Mouse (Mus musculus) liver, embryonic 16.5 days (tissue): Measurements from ENCODE around the gene Tmem150c. TPM values are rescaled to one million over a fixed set of nuclear protein-coding genes. Genes with fewer than 3 reads are reported as not detected.

Source experiments
- ATAC-seq: fragments of 200-750 bp; cut with Nextera tagmentation; 2 replicates; pipeline ENCODE4 v1.8.0; 2017; ENCODE audit warnings: low read depth, mild to moderate bottlenecking, moderate number of reproducible peaks, moderate library complexity
- H3K27ac ChIP-seq: fragments of 300-500 bp; sonication (generic); 2 replicates; pipeline ENCODE4 v1.5.1; 2014; ENCODE audit warnings: mild to moderate bottlenecking, low read length
- H3K27me3 ChIP-seq: fragments of 300-500 bp; sonication (generic); 2 replicates; pipeline ENCODE4 v1.6.1; 2014; ENCODE audit warnings: low read depth, low read length, mixed read lengths; ENCODE audit not compliant: control insufficient read depth, insufficient read depth
- H3K36me3 ChIP-seq: fragments of 300-500 bp; sonication (generic); 2 replicates; pipeline ENCODE4 v1.6.1; 2014; ENCODE audit warnings: mild to moderate bottlenecking; ENCODE audit not compliant: control insufficient read depth, insufficient read depth
- H3K4me1 ChIP-seq: fragments of 300-500 bp; sonication (generic); 2 replicates; pipeline ENCODE4 v1.6.1; 2014; ENCODE audit warnings: low read depth, low read length, mixed read lengths; ENCODE audit not compliant: control insufficient read depth
- H3K4me2 ChIP-seq: fragments of 300-500 bp; sonication (generic); 2 replicates; pipeline ENCODE4 v1.6.1; 2014; ENCODE audit warnings: low read depth, low read length, mixed read lengths
- H3K4me3 ChIP-seq: fragments of 300-500 bp; sonication (generic); 2 replicates; pipeline ENCODE4 v1.5.1; 2014; ENCODE audit warnings: low read depth, mild to moderate bottlenecking, low read length
- H3K9ac ChIP-seq: fragments of 300-500 bp; sonication (generic); 2 replicates; pipeline ENCODE4 v1.6.1; 2014; ENCODE audit warnings: low read depth, low read length
- H3K9me3 ChIP-seq: fragments of 300-500 bp; sonication (generic); replicated peaks from 2 replicates; pipeline ENCODE4 v1.6.1; 2016; ENCODE audit warnings: low read length; ENCODE audit not compliant: control insufficient read depth
- WGBS: fragments of 180-500 bp; shearing (Covaris S2); extraction: QIAGEN DNeasy Blood & Tissue Kit; methylation state at CpG from one replicate; pipeline ENCODE4 v1.1.7; 2014; ENCODE audit not compliant: insufficient replicate concordance; 5-methylcytosine and 5-hydroxymethylcytosine counted together
- polyA plus RNA-seq: library from polyadenylated mRNA; unstranded; fragments of >200 nt; fragmentation: Nextera tagmentation; extraction: Ambion mirVana; gene quantifications from 2 replicates; pipeline ENCODE4 v1.2.1, GENCODE M21; 2015

Gene Tmem150c
- polyA plus RNA-seq, 1 experiment from 2014 or later, result 0.67 TPM

GRCm38 (mm10) chr5:100177547-100177946 is 17.9 kb upstream of the Tmem150c start:
- no peak overlapping the region for H3K4me2 ChIP-seq
- no peaks in the 10 kb centered on the region for H3K36me3 ChIP-seq
- no peak for ATAC-seq
- H3K9ac ChIP-seq, result no peak overlapping the region
- H3K27me3 ChIP-seq, result no peaks in the 10 kb centered on the region
- 51% methylated on average over 3 of the region's 5 CpGs for WGBS
- no peaks in the 10 kb centered on the region; the same call in 1 of the 2 replicates for H3K4me1 ChIP-seq
- no peaks in the 10 kb centered on the region for H3K9me3 ChIP-seq
- no peak overlapping the region for H3K4me3 ChIP-seq
- no peak overlapping the region for H3K27ac ChIP-seq

GRCm38 (mm10) chr5:100176096-100176495 is 16.5 kb upstream of the Tmem150c start:
- ATAC-seq, result no peak
- WGBS, result 44% methylated on average over 5 of the region's 5 CpGs
- H3K9me3 ChIP-seq, result no peaks in the 10 kb centered on the region

GRCm38 (mm10) chr5:100175582-100175981 is 16.0 kb upstream of the Tmem150c start:
- Histone ChIP-seq H3K4me1 (no peaks in the 10 kb centered on the region), H3K9me3 (no peaks in the 10 kb centered on the region), H3K27me3 (no peaks in the 10 kb centered on the region), H3K4me2 (no peak overlapping the region), H3K36me3 (no peaks in the 10 kb centered on the region), H3K4me3 (no peak overlapping the region), H3K27ac (no peak overlapping the region), H3K9ac (no peak overlapping the region)
- ATAC-seq, result no peak
- WGBS, result 53% methylated on average over 7 of the region's 7 CpGs

More at GRCm38 (mm10) chr5:100176096-100176495, 16.5 kb upstream of the Tmem150c start:
- Histone ChIP-seq H3K9ac (no peak overlapping the region), H3K4me2 (no peak overlapping the region), H3K27me3 (no peaks in the 10 kb centered on the region), H3K27ac (no peak overlapping the region), H3K4me1 (no peaks in the 10 kb centered on the region), H3K4me3 (no peak overlapping the region), H3K36me3 (no peaks in the 10 kb centered on the region)

GRCm38 (mm10) chr5:100172104-100172503 is 12.5 kb upstream of the Tmem150c start:
- no peaks in the 10 kb centered on the region for H3K9me3 ChIP-seq
- H3K27me3 ChIP-seq, result no peaks in the 10 kb centered on the region
- no peak overlapping the region for H3K9ac ChIP-seq
- no peak overlapping the region for H3K27ac ChIP-seq
- no peak overlapping the region for H3K4me2 ChIP-seq
- no peaks in the 10 kb centered on the region for H3K4me1 ChIP-seq
- H3K36me3 ChIP-seq, result no peaks in the 10 kb centered on the region
- WGBS, result 59% methylated on average over 4 of the region's 4 CpGs
- H3K4me3 ChIP-seq, result no peak overlapping the region
- ATAC-seq, result no peak

- no peaks in the 10 kb centered on the region for H3K9me3 ChIP-seq
- no peaks in the 10 kb centered on the region for H3K27me3 ChIP-seq
- 39% methylated on average over 14 of the region's 14 CpGs for WGBS
- H3K4me1 ChIP-seq, result no peaks in the 10 kb centered on the region
- H3K4me2 ChIP-seq, result no peak overlapping the region
- no peak overlapping the region for H3K27ac ChIP-seq
- no peak overlapping the region for H3K4me3 ChIP-seq
- no peak for ATAC-seq
- no peak overlapping the region for H3K9ac ChIP-seq
- H3K36me3 ChIP-seq, result no peaks in the 10 kb centered on the region
These were observed 7.2 kb upstream of the Tmem150c start for GRCm38 (mm10) chr5:100166591-100167491.

- ATAC-seq, result no peak
- Histone ChIP-seq H3K27me3 (peaks cover 25% of the 10 kb centered on the region), H3K9ac (no peak overlapping the region), H3K4me1 (no peaks in the 10 kb centered on the region), H3K27ac (no peak overlapping the region), H3K36me3 (no peaks in the 10 kb centered on the region), H3K4me3 (no peak overlapping the region), H3K4me2 (no peak overlapping the region), H3K9me3 (no peaks in the 10 kb centered on the region)
- WGBS, result 55% methylated on average over 7 of the region's 7 CpGs
These were observed 3.8 kb upstream of the Tmem150c start for GRCm38 (mm10) chr5:100163368-100163767.

- no peak overlapping the region for H3K9ac ChIP-seq
- WGBS, result 61% methylated on average over 3 of the region's 3 CpGs
- H3K27ac ChIP-seq, result no peak overlapping the region
- no peak overlapping the region for H3K4me3 ChIP-seq
- no peaks in the 10 kb centered on the region for H3K9me3 ChIP-seq
- H3K4me1 ChIP-seq, result no peaks in the 10 kb centered on the region
- ATAC-seq, result no peak
- no peaks in the 10 kb centered on the region for H3K36me3 ChIP-seq
- peaks cover 30% of the 10 kb centered on the region for H3K27me3 ChIP-seq
- H3K4me2 ChIP-seq, result no peak overlapping the region
These were observed 3.2 kb upstream of the Tmem150c start for GRCm38 (mm10) chr5:100162857-100163256.

- no peak overlapping the region for H3K4me3 ChIP-seq
- ATAC-seq, result no peak
- no peaks in the 10 kb centered on the region for H3K9me3 ChIP-seq
- H3K36me3 ChIP-seq, result no peaks in the 10 kb centered on the region
- H3K27me3 ChIP-seq, result peaks cover 36% of the 10 kb centered on the region
- no peaks in the 10 kb centered on the region for H3K4me1 ChIP-seq
- H3K27ac ChIP-seq, result no peak overlapping the region
- H3K9ac ChIP-seq, result no peak overlapping the region
- no peak overlapping the region for H3K4me2 ChIP-seq
- WGBS, result 39% methylated on average over 1 of the region's 1 CpGs
These were observed 2.4 kb upstream of the Tmem150c start for GRCm38 (mm10) chr5:100162053-100162452.
